Mouse (Mus musculus) CH12.LX (cell line): ENCODE results near the gene Rab3ip. TPM values are rescaled to one million over a fixed set of nuclear protein-coding genes. Genes with fewer than 3 reads are reported as not detected.

Experiments used
- DNase-seq: peaks from one replicate; pipeline ENCODE4 v3.0.0-alpha.2; 2013; ENCODE audit errors: extremely low read depth
- H3K27ac ChIP-seq: 2 replicates; pipeline ENCODE4 v1.5.1; 2012; ENCODE audit warnings: low read depth, mild to moderate bottlenecking, control low read depth, moderate library complexity; ENCODE audit not compliant: insufficient read depth
- H3K27me3 ChIP-seq: replicated peaks from 2 replicates; pipeline ENCODE3; 2012; ENCODE audit warnings: inconsistent platforms
- H3K36me3 ChIP-seq, 2 experiments: replicated peaks in 1 of 2; 2 replicates each; pipeline versions ENCODE3 to v1.6.1; 2012; ENCODE audit warnings: inconsistent platforms in 1 of 2, low read length in 1 of 2, mild to moderate bottlenecking in 1 of 2, mixed read lengths in 1 of 2, moderate library complexity in 1 of 2; ENCODE audit not compliant: control insufficient read depth in 1 of 2, insufficient read depth in 1 of 2
- H3K4me1 ChIP-seq, 2 experiments: 2 replicates each; pipeline ENCODE4 v1.6.1; 2012; ENCODE audit warnings: inconsistent platforms in 1 of 2, moderate library complexity in 1 of 2; ENCODE audit not compliant: insufficient read depth in 2 of 2, control insufficient read depth in 1 of 2
- H3K4me2 ChIP-seq: 2 replicates; pipeline ENCODE4 v1.6.1; 2012; ENCODE audit warnings: low read depth, mild to moderate bottlenecking, control low read depth; ENCODE audit not compliant: poor library complexity, insufficient read depth, severe bottlenecking
- H3K4me3 ChIP-seq, 3 experiments: fragments of 150-350 bp in 1 of 3; sonication (generic) in 1 of 3; replicated peaks in 1 of 3; 2 replicates each; pipeline versions ENCODE3 to v1.5.1; 2011 to 2012; ENCODE audit warnings: low read depth in 2 of 3, low read length in 2 of 3, mild to moderate bottlenecking in 2 of 3, moderate library complexity in 2 of 3, control low read depth in 1 of 3, improper control_type of control experiment in 1 of 3, inconsistent platforms in 1 of 3, mixed read lengths in 1 of 3; ENCODE audit not compliant: poor library complexity in 1 of 3
- H3K79me2 ChIP-seq: replicated peaks from 2 replicates; pipeline ENCODE4 v1.6.1; 2012; ENCODE audit warnings: mild to moderate bottlenecking, moderate library complexity; ENCODE audit not compliant: control insufficient read depth, poor library complexity, insufficient read depth, severe bottlenecking; ENCODE audit errors: extremely low read depth
- H3K9ac ChIP-seq: 2 replicates; pipeline ENCODE4 v1.6.1; 2012; ENCODE audit warnings: low read depth, mild to moderate bottlenecking, control low read depth, moderate library complexity; ENCODE audit not compliant: insufficient read depth
- H3K9me3 ChIP-seq: replicated peaks from 2 replicates; pipeline ENCODE3; 2012; ENCODE audit warnings: low read length, inconsistent platforms, mixed read lengths
- BHLHE40 ChIP-seq: IDR thresholded peaks from 2 replicates; pipeline ENCODE4 v1.6.1; 2011; ENCODE audit warnings: mild to moderate bottlenecking, low read depth, low read length, improper control_type of control experiment
- CHD1 ChIP-seq: IDR thresholded peaks from 2 replicates; pipeline ENCODE4 v1.6.1; 2012; ENCODE audit warnings: low read depth, low read length, improper control_type of control experiment, inconsistent platforms
- CHD2 ChIP-seq: IDR thresholded peaks from 2 replicates; pipeline ENCODE4 v1.6.1; 2011; ENCODE audit warnings: low read length, improper control_type of control experiment
- ELF1 ChIP-seq: IDR thresholded peaks from 2 replicates; pipeline ENCODE4 v1.6.1; 2014; ENCODE audit warnings: low read depth, mild to moderate bottlenecking, inconsistent platforms, low read length, improper control_type of control experiment
- EP300 ChIP-seq: IDR thresholded peaks from 2 replicates; pipeline ENCODE4 v1.6.1; 2011; ENCODE audit warnings: low read length, improper control_type of control experiment
- GABPA ChIP-seq: IDR thresholded peaks from 2 replicates; pipeline ENCODE4 v1.6.1; 2012; ENCODE audit warnings: low read depth, low read length, improper control_type of control experiment, inconsistent platforms; ENCODE audit not compliant: insufficient replicate concordance
- HCFC1 ChIP-seq: IDR thresholded peaks from 2 replicates; pipeline ENCODE4 v1.6.1; 2012; ENCODE audit warnings: low read depth, mild to moderate bottlenecking, inconsistent platforms, low read length, improper control_type of control experiment
- JUN ChIP-seq: IDR thresholded peaks from 2 replicates; pipeline ENCODE4 v1.6.1; 2011; ENCODE audit warnings: low read depth, mild to moderate bottlenecking, low read length, improper control_type of control experiment, moderate library complexity; ENCODE audit not compliant: insufficient read depth
- JUND ChIP-seq: conservative IDR thresholded peaks from 2 replicates; pipeline ENCODE4 v1.6.1; 2011; ENCODE audit warnings: low read depth, low read length, improper control_type of control experiment
- KAT2A ChIP-seq: IDR thresholded peaks from 2 replicates; pipeline ENCODE4 v1.6.1; 2012; ENCODE audit warnings: low read length, improper control_type of control experiment, inconsistent platforms; ENCODE audit not compliant: insufficient replicate concordance
- MAFK ChIP-seq: IDR thresholded peaks from 2 replicates; pipeline ENCODE4 v1.6.1; 2011; ENCODE audit warnings: low read length, improper control_type of control experiment; ENCODE audit not compliant: insufficient replicate concordance
- MAZ ChIP-seq: IDR thresholded peaks from 2 replicates; pipeline ENCODE4 v1.6.1; 2012; ENCODE audit warnings: low read depth, mild to moderate bottlenecking, inconsistent platforms, low read length, improper control_type of control experiment, moderate library complexity
- MXI1 ChIP-seq: IDR thresholded peaks from 2 replicates; pipeline ENCODE4 v1.6.1; 2011; ENCODE audit warnings: mild to moderate bottlenecking, low read depth, low read length, improper control_type of control experiment
- MYC ChIP-seq: IDR thresholded peaks from 2 replicates; pipeline ENCODE4 v1.6.1; 2011; ENCODE audit warnings: low read depth, mild to moderate bottlenecking, improper control_type of control experiment, low read length
- NELFE ChIP-seq: IDR thresholded peaks from 2 replicates; pipeline ENCODE4 v1.6.1; 2011; ENCODE audit warnings: low read depth, low read length, improper control_type of control experiment
- RCOR1 ChIP-seq: conservative IDR thresholded peaks from 2 replicates; pipeline ENCODE4 v1.6.1; 2012; ENCODE audit warnings: low read depth, mild to moderate bottlenecking, inconsistent platforms, low read length, improper control_type of control experiment
- TBP ChIP-seq: conservative IDR thresholded peaks from 2 replicates; pipeline ENCODE4 v1.6.1; 2011; ENCODE audit warnings: low read depth, low read length, improper control_type of control experiment
- USF1 ChIP-seq: IDR thresholded peaks from 2 replicates; pipeline ENCODE4 v1.6.1; 2014; ENCODE audit warnings: low read depth, mild to moderate bottlenecking, inconsistent platforms, low read length, improper control_type of control experiment
- USF2 ChIP-seq: conservative IDR thresholded peaks from 2 replicates; pipeline ENCODE4 v1.6.1; 2011; ENCODE audit warnings: low read depth, low read length, improper control_type of control experiment
- ZC3H11A ChIP-seq: IDR thresholded peaks from 2 replicates; pipeline ENCODE4 v1.6.1; 2012; ENCODE audit warnings: low read depth, mild to moderate bottlenecking, inconsistent platforms, low read length, improper control_type of control experiment
- ZKSCAN1 ChIP-seq: IDR thresholded peaks from 2 replicates; pipeline ENCODE4 v1.6.1; 2012; ENCODE audit warnings: low read depth, inconsistent platforms, low read length, improper control_type of control experiment, borderline replicate concordance
- dilution Hi-C: fragments of 300-500 bp; cut with MboI; formaldehyde crosslinking; loops from 2 replicates; pipeline ENCODE4 v1.14.3; 2020; ENCODE audit warnings: low sequenced_read_pairs; ENCODE audit not compliant: extremely low pct_unique_long_range_greater_than_20kb, extremely low pct_ligation_motif_present
- in situ Hi-C: fragments of 300-500 bp; cut with MboI; formaldehyde crosslinking; loops from 3 replicates; pipeline ENCODE4 v1.14.3; 2019; ENCODE audit warnings: low sequenced_read_pairs, low pct_ligation_motif_present, low pct_unique_long_range_greater_than_20kb, mixed read lengths
- polyA plus RNA-seq: library from polyadenylated mRNA; unstranded; fragments of >175 nt; gene quantifications from 2 replicates; pipeline ENCODE4 v1.2.1, GENCODE M21; 2012; ENCODE audit warnings: low read depth; ENCODE audit not compliant: insufficient read length
- total RNA-seq, 2 experiments: library from RNA; depleted of rRNA; stranded (reverse); fragments of 300-350 nt in 1 of 2; fragments of >200 nt in 1 of 2; gene quantifications; 2 replicates each; pipeline ENCODE4 v1.2.3; 2012 to 2014

Rab3ip gene
- total and polyA plus RNA-seq, 3 experiments = 9.3 to 18.3 (median 10.3) TPM

- no peak overlapping the region for H3K4me3 ChIP-seq
- no peaks in the 10 kb centered on the region for H3K79me2 ChIP-seq
- in situ Hi-C loops (no loop called here), dilution Hi-C loops (no loop called here)
- H3K36me3 ChIP-seq = peaks cover 12 to 59% of the 10 kb centered on the region in 2 experiments
- no peaks in the 10 kb centered on the region for H3K4me1 ChIP-seq
- H3K9me3 ChIP-seq = no peaks in the 10 kb centered on the region
- no peak overlapping the region for H3K9ac ChIP-seq
- no peak for DNase-seq
- H3K27me3 ChIP-seq = no peaks in the 10 kb centered on the region
- no peak overlapping the region for H3K4me2 ChIP-seq
- H3K27ac ChIP-seq = no peak overlapping the region
- no peak for TF ChIP-seq TBP
- no peak for TF ChIP-seq RCOR1
- TF ChIP-seq MAFK = no peak
These were observed 28.4 kb downstream of the Rab3ip start for GRCm38 (mm10) chr10:116922161-116922560.

- Histone ChIP-seq H3K9me3 (no peaks in the 10 kb centered on the region), H3K27ac (no peak overlapping the region)
- DNase-seq = no peak
- no peak for TF ChIP-seq MXI1
- TF ChIP-seq ELF1 = no peak
- no peak for TF ChIP-seq EP300
- no peak for TF ChIP-seq HCFC1
- TF ChIP-seq USF1 = no peak
- TF ChIP-seq NELFE = no peak
- TF ChIP-seq RCOR1 = no peak
- TF ChIP-seq KAT2A = no peak
- no peak for TF ChIP-seq USF2
- no peak for TF ChIP-seq JUN
- no peak for TF ChIP-seq MAZ
- no peak for TF ChIP-seq ZC3H11A
- TF ChIP-seq JUND = no peak
- TF ChIP-seq BHLHE40 = no peak
- no peak for TF ChIP-seq TBP
- TF ChIP-seq GABPA = no peak
- TF ChIP-seq CHD1 = no peak
- no peak for TF ChIP-seq CHD2
- TF ChIP-seq ZKSCAN1 = no peak
- no peak for TF ChIP-seq MYC
- TF ChIP-seq, all 38 proteins: peak for 0
- 0 out of 4 replicates have a peak, but pooled peaks cover 0 to 3% of the 10 kb centered on the region in 2 experiments for H3K4me1 ChIP-seq
- no peak overlapping the region for H3K4me3 ChIP-seq
- H3K4me2 ChIP-seq = no peak overlapping the region
- H3K79me2 ChIP-seq = no peaks in the 10 kb centered on the region
- dilution Hi-C loops (no loop called here), in situ Hi-C loops (no loop called here)
- no peaks in the 10 kb centered on the region for H3K27me3 ChIP-seq
- H3K36me3 ChIP-seq = peaks cover 10 to 58% of the 10 kb centered on the region in 2 experiments
- no peak overlapping the region for H3K9ac ChIP-seq
These were observed 29.2 kb downstream of the Rab3ip start for GRCm38 (mm10) chr10:116921416-116921815.
